Mouse (Mus musculus): ENCODE data around the gene Lss. TPM values are rescaled to one million over a fixed set of nuclear protein-coding genes. Genes with fewer than 3 reads are reported as not detected.

The Lss gene
- polyA plus RNA-seq, 1 experiment from 2014 or later = 60.3 TPM

GRCm38 (mm10) chr10:76572151-76572550 lies 40.8 kb downstream of the Lss start:
- Histone ChIP-seq H3K4me2 (replicated peaks) (no peak overlapping the region), H3K9me3 (replicated peaks) (no peaks in the 10 kb centered on the region; the same call in 1 of the 2 replicates), H3K4me1 (no peaks in the 10 kb centered on the region), H3K27me3 (no peaks in the 10 kb centered on the region), H3K27ac (no peak overlapping the region), H3K9ac (no peak overlapping the region), H3K36me3 (no peaks in the 10 kb centered on the region), H3K4me3 (no peak overlapping the region)
- ATAC-seq (ENCODE audit: low FRiP score) = no peak
- 63% methylated on average over 3 of the region's 3 CpGs for WGBS

DNA sequence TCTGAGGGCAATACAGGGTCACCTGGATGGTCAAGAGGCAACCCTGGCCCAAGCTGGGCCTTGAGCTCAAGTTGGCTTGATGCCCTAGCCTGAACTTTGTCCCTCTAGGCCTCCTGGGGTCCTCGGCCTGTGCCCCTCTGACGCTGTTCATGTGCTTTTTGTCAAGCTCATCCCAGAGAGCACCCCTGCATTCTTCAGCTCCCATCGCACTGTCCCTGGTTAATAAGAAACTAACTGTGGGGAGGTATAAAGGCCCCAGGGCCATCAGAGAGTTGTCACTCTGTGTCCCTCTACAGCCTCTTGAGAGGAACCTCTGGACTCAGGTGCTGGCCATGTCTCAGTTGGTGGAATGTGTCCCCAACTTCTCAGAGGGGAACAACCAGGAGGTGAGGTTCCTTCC lies 44.0 kb downstream of the Lss start, which contains the start of gene Ftcd:
Gene Ftcd, plus strand, starts transcription at position 275 of the 400 bp plus-strand sequence.
- ATAC-seq (ENCODE audit: low FRiP score) = no peak

DNA sequence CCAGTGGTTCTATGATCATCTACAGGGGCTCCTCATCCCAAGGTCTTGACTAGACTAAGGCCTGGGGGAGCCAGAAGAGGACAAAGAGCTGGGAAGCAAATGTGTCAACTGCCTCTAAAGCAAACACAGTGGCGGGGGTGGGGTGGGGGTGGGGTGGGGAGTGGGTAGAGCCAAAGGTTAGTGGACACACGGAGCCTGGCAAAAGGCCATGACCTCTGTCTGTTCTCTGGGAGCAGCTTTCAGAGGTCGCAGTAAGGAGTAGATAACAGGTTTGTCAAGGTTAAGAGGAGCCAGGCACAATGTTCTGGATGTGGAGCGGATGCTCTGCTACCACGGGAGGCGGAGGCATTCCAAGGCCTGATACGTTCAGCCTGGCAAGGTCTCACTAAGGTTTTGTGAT lies 45.5 kb downstream of the Lss start:
- H3K27ac ChIP-seq = no peak overlapping the region
- no peaks in the 10 kb centered on the region for H3K4me1 ChIP-seq
- ATAC-seq (ENCODE audit: low FRiP score) = no peak
- H3K9me3 ChIP-seq (replicated peaks) = no peaks in the 10 kb centered on the region
- no peaks in the 10 kb centered on the region for H3K36me3 ChIP-seq
- H3K4me3 ChIP-seq = no peak overlapping the region
- no peak overlapping the region for H3K4me2 ChIP-seq (replicated peaks)
- no peak overlapping the region for H3K9ac ChIP-seq
- H3K27me3 ChIP-seq = no peaks in the 10 kb centered on the region
- 68% methylated on average over 7 of the region's 7 CpGs for WGBS

More for the DNA sequence above, 44.0 kb downstream of the Lss start, which contains the start of gene Ftcd:
- Histone ChIP-seq H3K27ac (no peak within 1 kb of the TSS), H3K27me3 (no peaks in the 10 kb centered on the region), H3K4me2 (replicated peaks) (no peak within 1 kb of the TSS), H3K4me1 (no peaks in the 10 kb centered on the region), H3K9ac (no peak within 1 kb of the TSS), H3K9me3 (replicated peaks) (no peaks in the 10 kb centered on the region; the same call in 1 of the 2 replicates), H3K4me3 (no peak within 1 kb of the TSS), H3K36me3 (no peaks in the 10 kb centered on the region)
- 58% methylated on average over 3 of the region's 3 CpGs for WGBS

GRCm38 (mm10) chr10:76584138-76584537 lies 52.8 kb downstream of the Lss start:
- 20% methylated on average over 9 of the region's 10 CpGs for WGBS
- H3K36me3 ChIP-seq = no peaks in the 10 kb centered on the region
- no peaks in the 10 kb centered on the region for H3K4me1 ChIP-seq
- peaks cover 10% of the 10 kb centered on the region for H3K27me3 ChIP-seq
- no peak overlapping the region for H3K9ac ChIP-seq
- no peak overlapping the region for H3K4me3 ChIP-seq
- H3K27ac ChIP-seq = no peak overlapping the region
- no peak for ATAC-seq (ENCODE audit: low FRiP score)
- H3K9me3 ChIP-seq (replicated peaks) = no peaks in the 10 kb centered on the region
- peak overlapping the region; percentile 32 for H3K4me2 ChIP-seq (replicated peaks)

DNA sequence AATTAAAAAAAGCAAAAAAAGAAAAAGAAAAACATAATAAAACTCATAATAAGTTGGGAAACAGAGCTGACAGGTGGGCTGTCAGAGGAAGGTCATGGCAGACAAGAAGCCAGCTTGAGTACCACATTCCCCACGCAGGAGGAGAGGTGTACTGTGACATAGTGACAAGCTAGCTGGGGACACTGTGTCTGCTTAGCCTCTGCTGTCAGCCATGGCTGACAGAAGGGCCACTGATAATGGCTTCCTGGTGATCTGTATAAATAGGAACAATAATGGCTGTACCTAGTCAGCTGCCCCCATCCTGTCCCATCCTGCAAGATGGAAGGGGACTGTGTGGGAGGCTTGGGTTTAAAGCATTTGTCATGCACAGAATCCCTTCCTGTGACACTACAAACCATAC lies 54.8 kb downstream of the Lss start:
- no peaks in the 10 kb centered on the region for H3K4me1 ChIP-seq
- no peak overlapping the region for H3K27ac ChIP-seq
- 64% methylated on average over 1 of the region's 1 CpGs for whole genome bisulfite sequencing
- ATAC-seq (ENCODE audit: low FRiP score) = no peak
- no peaks in the 10 kb centered on the region for H3K9me3 ChIP-seq (replicated peaks)
- H3K36me3 ChIP-seq = no peaks in the 10 kb centered on the region
- H3K9ac ChIP-seq = no peak overlapping the region
- peaks cover 10% of the 10 kb centered on the region for H3K27me3 ChIP-seq
- no peak overlapping the region for H3K4me2 ChIP-seq (replicated peaks)
- H3K4me3 ChIP-seq = no peak overlapping the region

GRCm38 (mm10) chr10:76590197-76590596 lies 58.8 kb downstream of the Lss start:
- no peak overlapping the region for H3K27ac ChIP-seq
- WGBS = 89% methylated on average over 11 of the region's 11 CpGs
- H3K4me2 ChIP-seq (replicated peaks) = no peak overlapping the region
- H3K4me3 ChIP-seq = no peak overlapping the region
- H3K9ac ChIP-seq = no peak overlapping the region
- no peaks in the 10 kb centered on the region for H3K27me3 ChIP-seq
- ATAC-seq (ENCODE audit: low FRiP score) = no peak
- H3K9me3 ChIP-seq (replicated peaks) = no peaks in the 10 kb centered on the region
- no peaks in the 10 kb centered on the region for H3K36me3 ChIP-seq
- no peaks in the 10 kb centered on the region for H3K4me1 ChIP-seq

GRCm38 (mm10) chr10:76596338-76596737 lies 65.0 kb downstream of the Lss start:
- Histone ChIP-seq H3K27ac (no peak overlapping the region), H3K36me3 (no peaks in the 10 kb centered on the region), H3K4me1 (no peaks in the 10 kb centered on the region), H3K9ac (no peak overlapping the region), H3K4me3 (no peak overlapping the region), H3K27me3 (no peaks in the 10 kb centered on the region), H3K9me3 (replicated peaks) (no peaks in the 10 kb centered on the region), H3K4me2 (replicated peaks) (no peak overlapping the region)
- WGBS = 91% methylated on average over 31 of the region's 31 CpGs
- ATAC-seq (ENCODE audit: low FRiP score) = no peak

GRCm38 (mm10) chr10:76602690-76603089 lies 71.3 kb downstream of the Lss start:
- H3K36me3 ChIP-seq = no peaks in the 10 kb centered on the region
- H3K9ac ChIP-seq = no peak overlapping the region
- H3K9me3 ChIP-seq (replicated peaks) = no peaks in the 10 kb centered on the region
- H3K27me3 ChIP-seq = no peaks in the 10 kb centered on the region
- H3K4me2 ChIP-seq (replicated peaks) = no peak overlapping the region
- H3K4me1 ChIP-seq = no peaks in the 10 kb centered on the region
- 90% methylated on average over 3 of the region's 3 CpGs for WGBS
- ATAC-seq (ENCODE audit: low FRiP score) = no peak
- H3K27ac ChIP-seq = no peak overlapping the region
- no peak overlapping the region for H3K4me3 ChIP-seq

Other genes with a start within 250 kb of the Lss start
- gene Dip2a, start 186.3 kb upstream of the Lss start, polyA plus RNA-seq (2016; fragmentation: Nextera tagmentation; extraction: Ambion mirVana) = 14.4 and 16.1 TPM in 2 replicates
- not detected in 2 replicates for gene AC141477.1, start 91.1 kb upstream of the Lss start, polyA plus RNA-seq (2016; fragmentation: Nextera tagmentation; extraction: Ambion mirVana)
- gene Pcnt, start 88.8 kb upstream of the Lss start, polyA plus RNA-seq (2016; fragmentation: Nextera tagmentation; extraction: Ambion mirVana) = 15.8 and 16.7 TPM in 2 replicates
- gene 2610028H24Rik, start 82.5 kb upstream of the Lss start, polyA plus RNA-seq (2016; fragmentation: Nextera tagmentation; extraction: Ambion mirVana) = not detected in 2 replicates
- 83.3 and 91.8 TPM in 2 replicates for gene Mcm3ap, start 62.7 kb upstream of the Lss start, polyA plus RNA-seq (2016; fragmentation: Nextera tagmentation; extraction: Ambion mirVana)
- 8.0 and 8.5 TPM in 2 replicates for gene Ybey, start 62.5 kb upstream of the Lss start, polyA plus RNA-seq (2016; fragmentation: Nextera tagmentation; extraction: Ambion mirVana)
- not detected in 2 replicates for gene Spatc1l, start 30.7 kb downstream of the Lss start, polyA plus RNA-seq (2016; fragmentation: Nextera tagmentation; extraction: Ambion mirVana)
- gene Ftcd, start 44.1 kb downstream of the Lss start, polyA plus RNA-seq (2016; fragmentation: Nextera tagmentation; extraction: Ambion mirVana) = not detected in 2 replicates
- 53.0 and 68.6 TPM in 2 replicates for gene Col6a2, start 92.0 kb downstream of the Lss start, polyA plus RNA-seq (2016; fragmentation: Nextera tagmentation; extraction: Ambion mirVana)
- 43.6 and 62.6 TPM in 2 replicates for gene Col6a1, start 194.6 kb downstream of the Lss start, polyA plus RNA-seq (2016; fragmentation: Nextera tagmentation; extraction: Ambion mirVana)

All from hindbrain, embryonic 12.5 days (tissue).